Mouse (Mus musculus): Measurements from ENCODE around the gene Ceacam1.

DNA sequence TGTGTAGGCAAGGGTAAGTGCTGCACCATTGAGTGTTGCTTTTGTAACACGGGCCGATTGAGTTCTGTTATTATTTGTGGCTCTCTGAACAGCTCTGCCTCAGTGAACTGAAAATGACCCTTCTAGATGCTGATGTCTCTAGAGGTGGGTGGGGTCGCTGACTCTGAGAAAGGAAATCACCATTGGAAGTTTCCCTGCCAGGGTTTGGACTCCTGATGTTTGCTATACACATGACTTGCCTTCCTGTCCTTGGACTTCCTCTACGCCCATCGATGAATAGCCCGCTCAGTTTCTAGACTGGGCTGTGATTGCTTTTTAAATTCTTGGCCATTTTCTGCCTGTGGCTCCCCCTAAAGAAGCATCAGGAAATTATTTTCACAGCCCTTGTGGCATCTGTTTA, 41.2 kb downstream of the Ceacam1 start:
- no peak for TF ChIP-seq POLR2A (IDR thresholded peaks at IDR 0.05; ENCODE audit: borderline replicate concordance, control insufficient read depth, low read depth, low read length)
- no peak for TF ChIP-seq CTCF (IDR thresholded peaks at IDR 0.05; ENCODE audit: control insufficient read depth, insufficient read depth, low read length)

Data from bone marrow, adult 2 months (tissue).